Mouse (Mus musculus) retina, postnatal 1 day (tissue): Measurements from ENCODE around the gene Gm9964.
A peak's percentile ranks its signal among the peaks of the same experiment; 100 is the strongest.
"Not testable (repeated sequence)": the region's sequence is repeated elsewhere in the genome, so short reads cannot be mapped to it uniquely, and the experiment has no call there.

Experiments
- DNase-seq: peaks from one replicate; pipeline ENCODE4 v3.0.0-alpha.2; 2012

The Gm9964 gene

GRCm38 (mm10) chr11:79296856-79297491, at the start of gene Gm9964:
Gm9964 (minus strand) TSS chr11:79296906.
- DNase-seq: no peak

- DNase-seq: peak; percentile 66
These were observed 43.4 kb upstream of the Gm9964 start for GRCm38 (mm10) chr11:79339808-79340781.

- peak; percentile 99 for DNase-seq
These were observed 42.6 kb upstream of the Gm9964 start, which contains the start of gene Nf1 for GRCm38 (mm10) chr11:79339234-79339807. Nf1 (plus strand) TSS chr11:79339693.

- peak; percentile 12 for DNase-seq
These were observed 41.9 kb upstream of the Gm9964 start for GRCm38 (mm10) chr11:79338621-79339020.

- peak; percentile 18 for DNase-seq
These were observed 40.1 kb upstream of the Gm9964 start for GRCm38 (mm10) chr11:79336722-79337267.

GRCm38 (mm10) chr11:79335077-79335476, 38.4 kb upstream of the Gm9964 start:
- DNase-seq: no peak

- no peak for DNase-seq
These were observed 32.9 kb upstream of the Gm9964 start for GRCm38 (mm10) chr11:79329585-79329984.

- no peak for DNase-seq
These were observed 31.4 kb upstream of the Gm9964 start for GRCm38 (mm10) chr11:79328060-79328459.

GRCm38 (mm10) chr11:79327106-79327505, 30.4 kb upstream of the Gm9964 start:
- DNase-seq: no peak

- DNase-seq: no peak
These were observed 29.0 kb upstream of the Gm9964 start for GRCm38 (mm10) chr11:79325663-79326062.

- DNase-seq: no peak
These were observed 27.4 kb upstream of the Gm9964 start for GRCm38 (mm10) chr11:79323985-79324685.

- no peak for DNase-seq
These were observed 23.1 kb upstream of the Gm9964 start for GRCm38 (mm10) chr11:79319807-79320206.

GRCm38 (mm10) chr11:79316807-79317345, 20.2 kb upstream of the Gm9964 start:
- no peak for DNase-seq

- DNase-seq: no peak
These were observed 13.8 kb upstream of the Gm9964 start for GRCm38 (mm10) chr11:79310467-79310866.

- peak; percentile 53 for DNase-seq
These were observed 11.0 kb upstream of the Gm9964 start for GRCm38 (mm10) chr11:79307560-79308200.

- DNase-seq: peak; percentile 39
These were observed 10.3 kb upstream of the Gm9964 start for GRCm38 (mm10) chr11:79306996-79307395.

GRCm38 (mm10) chr11:79306510-79306909, 9.8 kb upstream of the Gm9964 start:
- peak; percentile 40 for DNase-seq

- DNase-seq: no peak
These were observed 9.1 kb upstream of the Gm9964 start for GRCm38 (mm10) chr11:79305697-79306340.

- DNase-seq: not testable (repeated sequence)
These were observed 7.5 kb upstream of the Gm9964 start for GRCm38 (mm10) chr11:79304245-79304644.

GRCm38 (mm10) chr11:79303109-79303508, 6.4 kb upstream of the Gm9964 start:
- DNase-seq: no peak
